Comparison of ENCODE assay signal across 8 mouse cellular contexts in genomic region chr2:75960366-75961330, GRCm38 (mm10). TPM values are rescaled to one million over a fixed set of nuclear protein-coding genes. Genes with fewer than 3 reads are reported as not detected.
A peak's percentile ranks its signal among the peaks of the same experiment; 100 is the strongest.
DNase-seq lines count a peak whose midpoint lies in the region; ATAC-seq lines count a peak whose summit lies in the region.
"Had no signal": no experiment of that assay in that cellular context is flagged by ENCODE, and none has a peak within 500 bp of the region (broad histone marks: within the 10 kb centered on the region; RNA-seq: fewer than 3 reads in every experiment).

No protein-coding gene starts in this region.

- ATAC-seq in heart, embryonic 11.5 days (replicated peaks; ENCODE audit: insufficient number of reproducible peaks, low FRiP score, low TSS enrichment) = peak; percentile 48; the same call in 1 of the 2 replicates
- ATAC-seq in kidney, embryonic 14.5 days (ENCODE audit: low FRiP score, low TSS enrichment) = peak; percentile 60; the same call in 1 of the 2 replicates
- no peak for ATAC-seq in erythroid progenitor cell, adult 5-6 weeks (replicated peaks; ENCODE audit: low FRiP score, poor library complexity, severe bottlenecking)
- ATAC-seq in monocyte, adult 5-6 weeks (replicated peaks; ENCODE audit: insufficient number of reproducible peaks, low FRiP score, low TSS enrichment, poor library complexity, severe bottlenecking) = no peak

- DNase-seq in R1 (ENCODE audit: low read depth, low spot score) = peak; percentile 94
- DNase-seq in brain, adult 2 months (ENCODE audit: low read depth, low spot score) = peak; percentile 80
- peak; percentile 48 for DNase-seq in midbrain, embryonic 10.5 days (ENCODE audit: low spot score)

- peak overlapping the region; percentile 37 for H3K4me2 ChIP-seq in heart, embryonic 11.5 days
- H3K4me2 ChIP-seq in kidney, embryonic 14.5 days (replicated peaks; ENCODE audit: low read depth, low read length) = no peak overlapping the region

- peaks cover 23% of the 10 kb centered on the region for H3K4me1 ChIP-seq in heart, embryonic 11.5 days (ENCODE audit: control insufficient read depth, insufficient read depth, low read length)
- peaks cover 11% of the 10 kb centered on the region for H3K4me1 ChIP-seq in kidney, embryonic 14.5 days (ENCODE audit: control insufficient read depth, insufficient read depth, low read length)
- peaks cover 59% of the 10 kb centered on the region for H3K4me1 ChIP-seq in midbrain, embryonic 10.5 days

- H3K27me3 ChIP-seq in heart, embryonic 11.5 days (ENCODE audit: control insufficient read depth, insufficient read depth, low read length) = no peaks in the 10 kb centered on the region
- H3K27me3 ChIP-seq in kidney, embryonic 14.5 days (ENCODE audit: control insufficient read depth, insufficient read depth, low read length) = no peaks in the 10 kb centered on the region; the same call in 1 of the 2 replicates
- 0 out of 2 replicates have a peak, but pooled peaks cover 4% of the 10 kb centered on the region for H3K27me3 ChIP-seq in midbrain, embryonic 10.5 days (ENCODE audit: low read depth, poor library complexity, severe bottlenecking)

- no peak overlapping the region for H3K9ac ChIP-seq in heart, embryonic 11.5 days (ENCODE audit: low read depth, low read length)
- H3K9ac ChIP-seq in kidney, embryonic 14.5 days (ENCODE audit: low read depth, low read length) = no peak overlapping the region

- H3K4me3 ChIP-seq in heart, embryonic 11.5 days (ENCODE audit: low read depth, low read length) = no peak overlapping the region
- H3K4me3 ChIP-seq in kidney, embryonic 14.5 days (ENCODE audit: low read length) = no peak overlapping the region
- peak overlapping the region; percentile 42 for H3K4me3 ChIP-seq in midbrain, embryonic 10.5 days

- peak overlapping the region; percentile 41; the same call in 1 of the 2 replicates for H3K27ac ChIP-seq in heart, embryonic 11.5 days (ENCODE audit: low read depth, low read length)
- H3K27ac ChIP-seq in kidney, embryonic 14.5 days (ENCODE audit: low read depth, low read length) = peak overlapping the region; percentile 38; the same call in 1 of the 2 replicates
- H3K27ac ChIP-seq in midbrain, embryonic 10.5 days (replicated peaks) = peak overlapping the region; percentile 82
- H3K27ac ChIP-seq: macrophage had no signal

- no peaks in the 10 kb centered on the region for H3K36me3 ChIP-seq in heart, embryonic 11.5 days (ENCODE audit: control insufficient read depth, insufficient read depth, low read length)
- H3K36me3 ChIP-seq in kidney, embryonic 14.5 days (ENCODE audit: control insufficient read depth, insufficient read depth, low read length) = no peaks in the 10 kb centered on the region
- no peaks in the 10 kb centered on the region for H3K36me3 ChIP-seq in midbrain, embryonic 10.5 days

- 41% methylated on average over 15 of the region's 15 CpGs for WGBS in heart, embryonic 11.5 days (ENCODE audit: insufficient replicate concordance)
- WGBS in kidney, embryonic 14.5 days = 44% methylated on average over 15 of the region's 15 CpGs
- WGBS in midbrain, embryonic 10.5 days = 49% methylated on average over 15 of the region's 15 CpGs

- H3K9me3 ChIP-seq in heart, embryonic 11.5 days (replicated peaks; ENCODE audit: control insufficient read depth, low read length) = no peaks in the 10 kb centered on the region
- H3K9me3 ChIP-seq in kidney, embryonic 14.5 days (ENCODE audit: control insufficient read depth, low read length) = no peaks in the 10 kb centered on the region
- H3K9me3 ChIP-seq in midbrain, embryonic 10.5 days (replicated peaks) = no peaks in the 10 kb centered on the region

RNA-seq across cellular contexts. Expression of gene Ttc30a2, which starts 17.3 kb away (rescaled TPM):
- polyA plus RNA-seq in heart, embryonic 11.5 days (2014; fragmentation: Nextera tagmentation; extraction: Ambion mirVana) = 0.75 and 1.1 TPM in 2 replicates
- 0.46 and 0.76 TPM in 2 replicates for polyA plus RNA-seq in kidney, embryonic 14.5 days (2014; fragmentation: Nextera tagmentation; extraction: Ambion mirVana)
- 0.39 and 0.58 TPM in 2 replicates for polyA plus RNA-seq in midbrain, embryonic 10.5 days (2016; fragmentation: Nextera tagmentation; extraction: Ambion mirVana)
- total RNA-seq in erythroid progenitor cell, adult 5-6 weeks (2015; ENCODE audit: low replicate concordance) = not detected in 2 replicates
- not detected in 2 replicates for total RNA-seq in erythroid progenitor cell, adult 5-6 weeks (2017; ENCODE audit: low replicate concordance)
- total RNA-seq in monocyte, adult 5-6 weeks (2017) = 0.29 to 0.64 TPM in 2 of 3 replicates, not detected in the other
- polyA plus RNA-seq: macrophage had no signal

RNA-seq across cellular contexts. Expression of gene Ttc30a1, which starts 21.1 kb away (rescaled TPM):
- polyA plus RNA-seq in heart, embryonic 11.5 days (2014; fragmentation: Nextera tagmentation; extraction: Ambion mirVana) = 6.6 and 7.1 TPM in 2 replicates
- polyA plus RNA-seq in kidney, embryonic 14.5 days (2014; fragmentation: Nextera tagmentation; extraction: Ambion mirVana) = 7.3 and 8.5 TPM in 2 replicates
- polyA plus RNA-seq in midbrain, embryonic 10.5 days (2016; fragmentation: Nextera tagmentation; extraction: Ambion mirVana) = 11.8 and 12.0 TPM in 2 replicates
- total RNA-seq in erythroid progenitor cell, adult 5-6 weeks (2015; ENCODE audit: low replicate concordance) = 0.84 and 2.2 TPM in 2 replicates
- 0.45 and 0.51 TPM in 2 replicates for total RNA-seq in erythroid progenitor cell, adult 5-6 weeks (2017; ENCODE audit: low replicate concordance)
- total RNA-seq in monocyte, adult 5-6 weeks (2017) = 0.19 to 2.2 TPM (median 1.6 TPM) in 3 replicates

RNA-seq across cellular contexts. Expression of gene Ttc30b, which starts 22.3 kb away (rescaled TPM):
- polyA plus RNA-seq in heart, embryonic 11.5 days (2014; fragmentation: Nextera tagmentation; extraction: Ambion mirVana) = 9.3 TPM in 2 replicates
- 8.3 and 10.8 TPM in 2 replicates for polyA plus RNA-seq in kidney, embryonic 14.5 days (2014; fragmentation: Nextera tagmentation; extraction: Ambion mirVana)
- polyA plus RNA-seq in midbrain, embryonic 10.5 days (2016; fragmentation: Nextera tagmentation; extraction: Ambion mirVana) = 7.2 and 7.9 TPM in 2 replicates
- total RNA-seq in erythroid progenitor cell, adult 5-6 weeks (2015; ENCODE audit: low replicate concordance) = 1.4 TPM in 1 of 2 replicates, not detected in the other
- total RNA-seq in erythroid progenitor cell, adult 5-6 weeks (2017; ENCODE audit: low replicate concordance) = not detected in 2 replicates
- 1.3 to 3.2 TPM (median 2.4 TPM) in 3 replicates for total RNA-seq in monocyte, adult 5-6 weeks (2017)

Comparison
In these comparisons a context has a peak if more than half of its experiments do, and no peak if none do; other contexts are left out.
1. ATAC-seq: peak in heart, embryonic 11.5 days (single experiment) and kidney, embryonic 14.5 days (single experiment); none in erythroid progenitor cell, adult 5-6 weeks (single experiment) and monocyte, adult 5-6 weeks (single experiment).
2. Peak in every context shown above with its lines, with median percentiles within 50 percentile points of each other: DNase-seq and H3K27ac ChIP-seq.